Mouse (Mus musculus) mouse trophoblast stem cell (cell line): ENCODE data around the gene Cenpm.

ENCODE experiments used
- in situ Hi-C, 2 experiments: fragments of 300-500 bp; cut with MseI, MboI; formaldehyde crosslinking; loops; 2 replicates in 1 of 2; 3 replicates in 1 of 2; pipeline ENCODE4 v1.15.1; 2025

Gene Cenpm

GRCm38 (mm10) chr15:82197246-82197750 lies 47.2 kb downstream of the Cenpm start:
- in situ Hi-C loops: no loop called here

GRCm38 (mm10) chr15:82196300-82196699 lies 48.2 kb downstream of the Cenpm start:
- in situ Hi-C loops: no loop called here

GRCm38 (mm10) chr15:82192617-82193016 lies 51.9 kb downstream of the Cenpm start:
- in situ Hi-C loops: no loop called here

- in situ Hi-C loops: no loop called here
Observed at GRCm38 (mm10) chr15:82188481-82189240, 55.9 kb downstream of the Cenpm start.

GRCm38 (mm10) chr15:82187924-82188323 lies 56.6 kb downstream of the Cenpm start:
- in situ Hi-C loops: no loop called here

GRCm38 (mm10) chr15:82187401-82187800 lies 57.1 kb downstream of the Cenpm start:
- in situ Hi-C loops: no loop called here

GRCm38 (mm10) chr15:82186931-82187330 lies 57.6 kb downstream of the Cenpm start:
- in situ Hi-C loops: no loop called here

GRCm38 (mm10) chr15:82186131-82186530 lies 58.4 kb downstream of the Cenpm start:
- in situ Hi-C loops: no loop called here

- in situ Hi-C loops: no loop called here
Observed at GRCm38 (mm10) chr15:82185062-82185783, 59.3 kb downstream of the Cenpm start.

- in situ Hi-C loops: no loop called here
Observed at GRCm38 (mm10) chr15:82184656-82185055, 59.9 kb downstream of the Cenpm start.

GRCm38 (mm10) chr15:82184183-82184582 lies 60.4 kb downstream of the Cenpm start:
- in situ Hi-C loops: no loop called here
